Mouse (Mus musculus) adrenal gland, postnatal 25 days (tissue): ENCODE data around the gene A630010A05Rik. TPM values are rescaled to one million over a fixed set of nuclear protein-coding genes. Genes with fewer than 3 reads are reported as not detected.
"Not testable (repeated sequence)": the region's sequence is repeated elsewhere in the genome, so short reads cannot be mapped to it uniquely, and the experiment has no call there.

Experiments
- DNase-seq: peaks from one replicate; pipeline ENCODE4 v3.0.0; 2021; ENCODE audit warnings: mixed read lengths
- long read RNA-seq: library from polyadenylated mRNA; stranded (forward); transcript quantifications from one replicate; pipeline ENCODE4 v2.0.0, GENCODE M21; 2021
- total RNA-seq: library from RNA; stranded (reverse); gene quantifications from 2 replicates; pipeline ENCODE4 v1.2.3, GENCODE M21; 2021

A630010A05Rik gene
- total RNA-seq = not detected in 2 replicates
- long read RNA-seq = 0 reads

DNA sequence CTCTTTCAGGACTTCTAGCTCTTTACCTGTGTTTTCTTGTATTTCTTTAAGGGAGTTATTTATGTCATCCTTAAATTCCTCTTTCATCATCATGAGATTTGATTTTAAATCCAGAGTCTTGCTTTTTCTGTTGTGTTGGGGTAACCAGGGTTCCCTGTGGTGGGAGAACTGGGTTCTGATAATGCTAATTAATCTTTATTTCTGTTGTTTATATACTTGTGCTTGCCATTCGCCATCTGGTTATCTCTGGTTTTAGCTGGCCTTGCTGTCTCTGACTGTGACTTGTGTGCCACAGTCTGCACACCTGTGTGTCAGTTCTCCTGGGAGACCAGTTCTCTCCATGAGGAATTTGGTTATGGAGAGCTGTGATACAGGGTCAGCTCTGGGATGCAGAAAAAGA, at the start of gene A630010A05Rik:
Gene A630010A05Rik (plus strand): TSS at position 301 of the 400 bp plus-strand sequence.
- DNase-seq = no peak

DNA sequence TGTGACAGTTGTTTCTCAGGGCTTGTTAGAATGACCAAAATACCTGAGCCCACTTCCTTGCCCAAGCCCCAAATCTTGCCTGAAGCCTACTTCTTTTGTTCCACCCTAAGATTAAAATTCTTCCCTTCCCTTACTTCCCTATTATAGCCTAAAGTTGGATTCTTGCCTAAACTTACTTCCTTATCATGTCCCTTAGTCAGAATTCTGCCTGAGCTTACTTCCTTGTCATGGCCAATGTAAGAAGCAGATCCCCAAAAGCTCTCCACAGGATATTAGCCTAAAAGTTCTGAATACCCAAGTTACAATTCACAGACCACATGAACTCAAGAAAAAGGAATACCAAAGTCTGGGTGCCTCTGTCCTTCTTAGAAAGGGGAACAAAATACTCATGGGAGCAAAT, 26.4 kb upstream of the A630010A05Rik start:
- DNase-seq = no peak

DNA sequence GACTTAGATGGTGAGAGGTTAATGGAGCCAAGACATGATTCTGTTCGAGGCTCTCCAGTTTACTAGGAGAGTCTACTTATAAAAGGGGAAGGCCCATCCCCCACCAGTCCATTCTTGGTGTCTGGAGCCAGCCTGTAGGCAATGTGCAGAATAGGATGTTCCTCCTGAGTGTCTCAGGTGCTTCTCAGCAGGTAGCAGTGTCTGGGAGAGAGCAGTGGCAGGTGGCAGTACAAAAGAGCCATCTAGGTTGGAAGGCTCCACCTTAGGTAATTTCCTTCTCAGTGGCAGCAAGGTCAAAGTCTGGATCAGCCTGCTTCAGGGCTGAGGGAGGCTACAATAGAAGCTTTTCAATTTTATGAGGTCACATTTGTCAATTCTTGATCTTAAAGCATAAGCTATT, 4.9 kb upstream of the A630010A05Rik start:
- not testable (repeated sequence) for DNase-seq

Other genes starting within 250 kb of the A630010A05Rik start
- gene Fopnl, start 244.9 kb upstream of the A630010A05Rik start, total RNA-seq = 52.7 and 59.6 TPM in 2 replicates
- gene Abcc1, start 200.8 kb upstream of the A630010A05Rik start, total RNA-seq = 14.7 and 26.0 TPM in 2 replicates